Mouse (Mus musculus): ENCODE measurements around the gene Mfsd12.

Mfsd12 gene

DNA sequence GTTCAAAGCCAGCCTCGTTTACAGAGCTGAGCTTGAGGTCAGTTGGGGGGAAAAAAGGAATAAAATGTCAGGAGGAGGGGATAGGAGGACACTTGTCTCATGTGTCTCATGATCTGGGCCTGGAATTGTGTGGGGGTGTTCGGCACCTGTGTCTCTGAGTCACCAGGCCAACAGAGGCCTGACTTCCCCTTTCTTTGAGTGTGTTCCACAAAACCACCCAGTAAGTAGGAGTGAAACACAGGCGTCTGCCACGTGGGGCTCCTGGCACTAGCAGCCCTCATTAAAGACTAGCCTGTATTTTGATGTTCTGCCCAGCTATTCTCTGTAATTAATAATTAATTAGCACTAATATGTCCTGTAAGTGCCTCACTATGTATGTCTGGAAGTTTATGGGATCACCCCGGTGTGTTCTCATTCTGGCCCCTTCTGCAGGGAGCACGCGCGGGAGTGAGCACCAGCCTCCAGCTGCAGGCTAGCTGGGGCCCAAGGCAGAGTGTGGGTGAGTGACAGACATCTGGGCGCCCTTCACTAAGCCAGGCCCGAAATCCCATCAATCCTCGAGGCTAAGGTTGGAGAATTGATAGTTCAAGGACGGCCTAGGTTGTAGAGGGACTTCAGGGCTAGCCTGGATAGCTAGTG, 820 bp upstream of the Mfsd12 start:
- no peak for DNase-seq

DNA sequence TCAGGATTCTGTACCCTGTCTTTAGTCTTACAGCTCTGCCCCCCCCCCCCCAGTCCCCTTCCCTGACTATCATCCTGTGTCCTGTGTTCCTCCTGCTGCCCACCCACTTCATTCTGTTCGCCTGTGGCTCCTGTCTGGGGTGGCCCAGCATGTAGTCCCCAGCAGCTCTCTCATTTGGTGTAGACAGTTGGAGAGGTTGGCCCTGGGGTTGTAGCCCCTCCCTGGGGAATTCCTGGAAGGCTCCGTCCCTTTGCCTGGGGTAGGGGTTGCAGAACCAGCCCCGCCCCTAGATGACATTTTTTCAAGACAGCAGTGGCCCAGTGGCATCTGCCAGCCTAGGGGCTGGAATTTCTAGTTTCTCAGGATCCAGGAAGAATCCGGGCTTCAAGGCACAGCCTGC, 918 bp downstream of the Mfsd12 start:
- DNase-seq: no peak

- DNase-seq: no peak
These were observed 1.6 kb downstream of the Mfsd12 start for GRCm38 (mm10) chr10:81358841-81359240.

DNA sequence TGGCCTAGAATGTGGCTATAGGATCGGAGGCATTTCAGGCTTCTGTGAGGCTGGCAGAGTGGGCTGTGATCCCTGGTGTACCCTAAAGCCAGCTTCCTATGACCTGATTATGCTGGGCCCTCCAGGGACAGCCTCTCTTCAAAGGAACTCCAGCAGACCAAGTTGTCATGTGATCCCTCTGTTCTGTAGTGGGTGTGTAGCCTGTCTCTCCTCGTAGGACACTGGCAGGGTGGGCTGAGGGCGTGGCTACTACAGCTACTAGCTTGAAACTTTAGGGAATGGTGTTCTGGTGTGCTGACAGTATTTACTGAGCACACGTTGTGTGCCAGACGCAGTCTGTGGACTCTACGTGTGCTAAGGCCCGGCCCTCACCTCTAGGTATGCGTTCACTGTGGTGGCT, 3.4 kb downstream of the Mfsd12 start:
- no peak for DNase-seq

DNA sequence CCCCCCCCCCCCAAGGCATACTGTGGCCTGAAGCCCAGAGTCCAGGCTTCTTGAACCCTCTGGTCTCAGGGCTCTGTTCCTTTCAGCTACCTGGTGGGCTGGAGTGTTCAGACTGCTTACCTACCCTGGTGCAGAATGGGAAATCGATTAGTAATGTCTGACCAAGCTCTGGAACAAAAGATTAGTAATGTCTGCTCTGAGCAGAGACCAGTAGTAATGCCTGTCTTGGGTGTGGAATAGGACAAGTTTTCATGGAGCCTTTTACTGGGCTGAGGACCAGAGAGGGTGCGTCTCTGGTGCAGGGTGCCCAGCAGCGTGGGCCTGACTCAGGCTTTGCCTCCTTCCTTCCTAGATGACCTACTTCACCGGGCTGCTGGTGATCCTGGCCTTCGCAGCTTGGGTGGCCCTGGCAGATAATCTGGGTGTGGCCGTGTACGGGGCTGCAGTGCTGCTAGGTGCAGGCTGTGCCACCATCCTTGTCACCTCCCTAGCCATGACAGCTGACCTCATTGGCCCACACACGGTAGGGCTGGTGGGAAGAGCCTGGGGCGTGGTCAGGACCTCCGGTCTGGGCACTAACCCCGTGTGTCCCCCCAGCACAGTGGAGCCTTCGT, 5.2 kb downstream of the Mfsd12 start:
- peak; percentile 92 for DNase-seq

DNA sequence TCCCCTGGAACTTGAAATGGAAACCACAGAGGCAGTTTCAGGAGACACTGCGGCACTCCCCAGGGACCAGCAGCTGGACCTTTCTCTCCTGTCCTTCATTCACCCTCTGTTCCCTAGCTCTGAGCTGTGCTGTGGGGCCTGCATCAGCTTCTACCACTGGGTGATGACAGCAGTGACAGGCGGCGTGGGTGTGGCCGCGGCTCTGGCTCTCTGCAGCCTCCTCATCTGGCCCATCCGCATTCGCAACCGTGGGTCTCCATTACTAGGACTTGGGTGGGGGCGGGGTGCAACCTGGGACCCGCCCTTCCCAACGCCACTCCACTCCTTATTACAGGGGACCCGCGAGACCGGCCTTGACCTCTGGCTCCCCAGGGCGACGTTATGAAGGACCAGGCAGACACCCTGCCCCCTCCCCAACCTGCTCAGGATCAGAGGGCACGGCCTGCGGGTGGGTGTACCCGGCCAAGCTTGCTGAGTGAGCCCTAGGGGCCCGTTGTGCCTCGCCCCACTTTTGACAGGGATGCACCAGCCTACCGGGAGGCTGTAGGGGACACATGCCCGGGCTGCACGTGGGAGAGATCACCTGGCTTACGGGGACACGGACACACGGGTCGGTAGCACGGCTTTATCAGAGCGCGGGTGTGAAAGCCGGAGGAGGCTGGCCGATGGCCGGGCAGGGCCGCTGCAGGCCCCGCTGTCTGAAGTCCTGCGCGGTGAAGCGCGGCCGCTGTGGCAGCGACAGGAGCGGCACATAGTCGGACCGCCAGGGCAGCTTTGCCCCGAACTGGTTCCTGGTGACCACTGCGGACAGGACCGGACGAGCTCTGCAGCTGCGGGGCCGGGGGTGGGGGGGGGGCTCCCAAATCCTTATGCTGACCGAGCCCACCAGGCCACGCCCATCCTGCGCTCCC, 6.4 kb downstream of the Mfsd12 start:
- DNase-seq: peak; percentile 78

DNA sequence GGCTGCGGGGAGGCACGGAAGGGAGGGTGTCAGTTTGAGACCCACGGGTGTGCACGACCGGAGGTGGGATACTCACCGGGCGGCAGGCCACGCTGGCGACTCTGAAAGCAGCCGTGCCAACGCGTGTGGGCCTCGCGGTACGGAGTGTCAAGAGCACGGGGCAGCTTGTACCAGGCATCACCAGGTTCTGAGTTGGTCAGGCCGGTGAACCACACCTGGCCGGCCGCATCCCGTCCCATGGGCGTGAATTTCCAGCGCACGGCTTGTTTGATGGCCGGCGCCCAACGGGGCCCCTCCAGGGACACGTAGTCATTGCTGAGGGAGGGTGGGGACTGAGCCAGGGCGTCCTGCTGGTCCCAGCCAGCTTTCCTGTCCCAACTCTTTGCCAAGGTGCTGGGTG, 7.4 kb downstream of the Mfsd12 start:
- peak; percentile 59 for DNase-seq

GRCm38 (mm10) chr10:81365073-81365472, 7.8 kb downstream of the Mfsd12 start:
- DNase-seq: no peak

GRCm38 (mm10) chr10:81365672-81366476, 8.6 kb downstream of the Mfsd12 start, which contains the start of gene 4930404N11Rik:
Gene 4930404N11Rik, minus strand, starts transcription at chr10:81365816.
- peak; percentile 48 for DNase-seq

DNA sequence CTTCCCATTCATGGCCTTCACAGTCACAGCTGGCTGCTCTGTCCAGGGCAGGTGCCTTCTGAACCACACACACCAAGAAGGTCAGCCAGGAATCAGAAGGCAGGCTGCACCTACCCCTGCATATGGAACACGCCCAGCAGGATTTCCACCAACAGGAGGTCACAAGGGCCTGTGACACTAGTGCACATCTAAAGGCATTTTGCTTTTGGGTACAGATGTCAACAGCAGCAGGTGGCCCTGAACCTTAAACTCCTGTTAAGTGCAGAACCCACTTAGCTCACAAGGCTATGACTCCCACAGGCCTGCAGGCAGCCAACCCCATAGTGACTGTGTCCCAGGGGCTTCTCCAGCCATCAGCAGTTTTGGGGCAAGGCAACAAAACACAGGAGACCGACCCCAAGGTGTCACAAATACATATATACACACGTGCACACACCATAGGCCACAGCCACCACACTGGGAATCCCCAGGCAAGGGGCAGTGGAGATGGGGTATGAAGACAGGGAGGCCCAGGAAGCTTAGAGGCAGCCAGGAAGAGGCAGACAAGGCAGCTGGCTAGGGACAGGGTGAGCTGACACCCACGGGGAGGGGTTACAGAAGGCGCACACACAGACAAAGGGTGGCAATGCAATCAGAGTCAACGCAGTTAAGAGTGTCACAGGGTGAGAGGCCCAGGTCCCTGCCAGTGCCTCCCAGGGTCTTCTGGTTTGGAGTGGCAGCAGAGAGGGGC, 9.4 kb downstream of the Mfsd12 start:
- DNase-seq: no peak

DNA sequence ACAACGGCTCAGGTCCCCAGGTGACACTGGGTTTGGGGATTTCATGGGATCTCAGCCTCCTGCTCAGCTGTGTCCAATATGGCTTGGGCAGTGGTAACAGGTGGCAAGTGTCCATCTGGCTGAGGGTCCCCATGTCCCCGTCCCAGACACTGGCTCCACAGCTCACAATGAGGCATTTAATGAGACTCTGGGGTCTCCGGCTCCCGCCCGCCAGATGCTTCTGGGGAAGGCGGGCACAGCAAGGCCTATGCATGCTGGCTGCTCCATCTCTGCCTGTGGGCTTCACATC, 9.9 kb downstream of the Mfsd12 start:
- DNase-seq: no peak

GRCm38 (mm10) chr10:81375322-81375721, 18.0 kb downstream of the Mfsd12 start:
- no peak for DNase-seq

- DNase-seq: peak; percentile 91
These were observed 19.5 kb downstream of the Mfsd12 start for GRCm38 (mm10) chr10:81376561-81377361.

DNA sequence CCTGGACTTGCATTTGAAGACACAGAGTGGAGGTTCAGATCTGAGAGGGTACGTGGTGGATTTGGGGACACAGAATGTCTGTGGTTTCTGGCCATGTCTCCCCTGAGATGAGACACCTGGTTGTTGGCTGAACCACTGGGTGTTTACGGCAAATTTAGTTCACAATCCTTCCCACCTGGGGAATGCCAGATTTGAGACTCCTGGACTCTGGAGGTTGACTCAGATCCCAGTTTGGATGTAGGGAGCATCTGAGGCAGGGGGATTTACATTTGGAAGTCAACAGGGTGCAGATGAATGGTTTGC, 20.0 kb downstream of the Mfsd12 start:
- DNase-seq: no peak

DNA sequence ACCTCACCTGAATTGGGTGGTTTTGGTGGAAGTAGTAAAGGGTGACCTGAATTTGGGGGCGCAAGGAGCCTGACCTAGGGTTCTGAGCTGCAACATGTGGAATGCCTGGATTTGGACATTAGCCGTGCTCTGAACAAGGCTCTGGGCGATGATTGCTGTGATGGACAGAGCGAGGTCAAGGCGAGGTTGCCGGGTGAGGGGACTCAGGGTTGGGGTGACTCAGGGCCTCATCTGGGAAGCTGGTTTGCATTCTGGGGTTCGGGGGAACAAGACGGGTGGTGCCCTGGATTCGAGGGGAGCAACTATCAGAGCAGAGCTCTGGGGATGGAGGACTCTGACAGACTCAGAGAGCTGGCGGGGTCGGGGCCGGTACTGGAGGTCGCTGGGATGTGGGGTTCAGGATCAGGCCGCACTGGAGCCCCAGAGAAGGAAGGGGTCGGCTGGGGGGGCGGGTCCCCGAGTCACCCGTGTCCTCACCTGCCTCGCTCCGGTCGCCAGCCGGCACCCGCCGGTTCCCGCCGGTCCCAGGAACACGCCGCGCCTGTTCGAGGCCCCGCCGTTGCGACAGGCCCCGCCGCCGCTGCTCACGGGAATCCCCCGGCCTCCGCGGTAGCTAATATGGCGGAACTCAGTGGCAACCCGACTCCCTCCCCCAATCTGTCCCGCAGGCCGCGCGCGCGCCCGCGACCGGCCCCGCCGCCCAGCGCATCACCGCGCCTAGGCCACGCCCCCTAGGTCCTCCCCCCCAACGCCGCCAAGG, 20.7 kb downstream of the Mfsd12 start, which contains the start of gene Fzr1:
TSS of gene Fzr1 (minus strand) at position 724 of the 760 bp plus-strand sequence.
- DNase-seq: no peak

DNA sequence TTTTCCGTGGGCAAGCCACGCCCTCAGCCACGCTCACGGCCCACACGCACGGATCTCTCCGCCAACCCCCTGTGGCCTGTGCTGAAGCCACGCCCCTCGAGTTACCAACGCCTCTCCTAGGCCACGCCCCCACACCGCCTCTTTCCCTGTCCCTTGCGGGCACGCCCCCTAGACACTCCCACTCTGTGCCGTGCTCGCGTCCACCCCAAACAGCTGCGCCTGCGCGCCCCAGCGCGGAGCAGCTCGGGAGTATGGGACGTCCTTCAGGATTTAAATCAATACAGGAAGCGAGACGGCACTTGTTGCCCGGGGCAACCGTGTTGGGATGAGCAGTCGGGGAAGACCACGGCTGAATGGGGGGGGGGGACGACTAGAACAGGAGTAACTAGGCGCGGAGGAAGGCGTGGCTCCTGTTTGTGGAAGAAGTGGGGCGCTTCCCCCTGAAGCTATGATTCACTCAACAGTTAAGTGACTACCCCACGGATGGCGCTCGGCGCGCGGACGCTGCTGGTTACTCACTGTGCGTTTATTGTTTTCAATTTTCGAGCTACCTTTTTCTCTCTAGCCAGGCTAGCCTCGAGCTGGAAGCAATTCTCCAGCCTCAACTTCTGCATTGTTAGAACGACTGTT, 21.4 kb downstream of the Mfsd12 start:
- DNase-seq: peak; percentile 100

- DNase-seq: no peak
These were observed 21.9 kb downstream of the Mfsd12 start for GRCm38 (mm10) chr10:81379183-81379553.

GRCm38 (mm10) chr10:81379809-81380378, 22.6 kb downstream of the Mfsd12 start:
- no peak for DNase-seq

DNA sequence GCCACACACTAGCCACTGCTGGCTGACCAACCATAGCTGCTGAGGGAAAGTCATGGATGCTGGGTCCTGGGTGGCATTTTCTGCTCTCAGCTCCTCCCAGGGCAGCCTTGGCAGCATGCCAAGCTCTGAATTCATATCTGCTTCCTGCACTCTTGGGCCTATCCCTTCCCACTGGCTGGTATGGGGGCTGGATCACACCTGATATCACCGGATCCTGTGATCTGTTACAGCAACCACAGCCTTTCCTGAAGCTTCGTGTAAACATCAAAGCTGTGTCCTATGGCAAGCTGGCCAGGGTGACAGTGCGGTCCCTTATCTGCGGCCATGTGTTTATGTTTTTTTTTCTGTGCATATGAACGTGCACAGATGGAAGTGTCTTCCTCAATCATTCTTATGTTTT, 24.7 kb downstream of the Mfsd12 start:
- DNase-seq: peak; percentile 93
